Mouse (Mus musculus): ENCODE measurements around the gene Ube2cbp.

Gene Ube2cbp

GRCm38 (mm10) chr9:86464151-86465105 is at the start of gene Ube2cbp:
Gene Ube2cbp (minus strand): TSS chr9:86464950.
- peak; percentile 85 for DNase-seq

- no peak for DNase-seq
Observed at GRCm38 (mm10) chr9:86514390-86514789, 49.6 kb upstream of the Ube2cbp start.

- peak; percentile 4 for DNase-seq
Observed at GRCm38 (mm10) chr9:86513733-86514132, 49.0 kb upstream of the Ube2cbp start.

- DNase-seq: no peak
Observed at GRCm38 (mm10) chr9:86507437-86507836, 42.7 kb upstream of the Ube2cbp start.

- no peak for DNase-seq
Observed at GRCm38 (mm10) chr9:86499083-86499482, 34.3 kb upstream of the Ube2cbp start.

- no peak for DNase-seq
Observed at GRCm38 (mm10) chr9:86496261-86496660, 31.5 kb upstream of the Ube2cbp start.

- no peak for DNase-seq
Observed at GRCm38 (mm10) chr9:86491740-86492139, 27.0 kb upstream of the Ube2cbp start.

- no peak for DNase-seq
Observed at GRCm38 (mm10) chr9:86482236-86482635, 17.5 kb upstream of the Ube2cbp start.

- peak; percentile 26 for DNase-seq
Observed at GRCm38 (mm10) chr9:86478414-86479093, 13.8 kb upstream of the Ube2cbp start.

- DNase-seq: no peak
Observed at GRCm38 (mm10) chr9:86476763-86477162, 12.0 kb upstream of the Ube2cbp start.

- DNase-seq: no peak
Observed at GRCm38 (mm10) chr9:86475956-86476355, 11.2 kb upstream of the Ube2cbp start.

- DNase-seq: peak; percentile 91
Observed at GRCm38 (mm10) chr9:86466990-86467870, 2.5 kb upstream of the Ube2cbp start, which contains the start of gene Dop1a. Gene Dop1a (plus strand): TSS chr9:86467154.

GRCm38 (mm10) chr9:86453626-86454025 is 11.1 kb downstream of the Ube2cbp start:
- no peak for DNase-seq

GRCm38 (mm10) chr9:86451617-86452016 is 13.1 kb downstream of the Ube2cbp start:
- peak; percentile 62 for DNase-seq

GRCm38 (mm10) chr9:86451094-86451493 is 13.7 kb downstream of the Ube2cbp start:
- no peak for DNase-seq

- DNase-seq: peak; percentile 86
Observed at GRCm38 (mm10) chr9:86449581-86449980, 15.2 kb downstream of the Ube2cbp start.

GRCm38 (mm10) chr9:86447431-86447830 is 17.3 kb downstream of the Ube2cbp start:
- DNase-seq: no peak

- peak; percentile 7 for DNase-seq
Observed at GRCm38 (mm10) chr9:86446847-86447246, 17.9 kb downstream of the Ube2cbp start.

- DNase-seq: no peak
Observed at GRCm38 (mm10) chr9:86442248-86442647, 22.5 kb downstream of the Ube2cbp start.

- DNase-seq: no peak
Observed at GRCm38 (mm10) chr9:86438337-86439009, 26.3 kb downstream of the Ube2cbp start.

- no peak for DNase-seq
Observed at GRCm38 (mm10) chr9:86436608-86437007, 28.1 kb downstream of the Ube2cbp start.

- DNase-seq: no peak
Observed at GRCm38 (mm10) chr9:86435510-86435909, 29.2 kb downstream of the Ube2cbp start.
